Mouse (Mus musculus) cerebellum, adult 9-11 months (tissue): ENCODE measurements around the gene Actr2.
"Not testable (repeated sequence)": the region's sequence is repeated elsewhere in the genome, so short reads cannot be mapped to it uniquely, and the experiment has no call there.

ENCODE experiments used
- DNase-seq: peaks from one replicate; pipeline ENCODE4 v3.0.0; 2022

Actr2 gene

GRCm38 (mm10) chr11:20112741-20113480 is at the start of gene Actr2:
Actr2 (minus strand) TSS chr11:20112913.
- peak; percentile 96 for DNase-seq

DNA sequence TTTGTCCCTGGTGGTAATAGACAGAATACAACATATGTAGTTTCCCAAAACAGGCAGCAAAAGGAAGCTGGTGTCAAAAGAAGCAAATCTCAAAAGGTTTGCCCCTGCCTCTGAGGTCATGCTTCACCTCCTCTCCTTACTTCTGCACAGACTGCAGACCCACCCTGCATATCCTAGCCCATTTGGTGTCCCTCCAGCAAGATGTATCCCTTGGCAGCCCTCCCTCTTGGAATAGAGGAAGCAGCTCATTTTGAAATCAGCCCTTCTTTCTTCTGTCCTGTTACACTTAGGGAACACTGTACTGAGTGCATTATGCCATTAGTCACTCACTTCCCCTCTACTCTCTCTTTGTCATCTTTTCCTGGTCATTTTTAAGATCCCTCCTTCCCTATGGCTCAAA is 46.2 kb upstream of the Actr2 start:
- DNase-seq = no peak

DNA sequence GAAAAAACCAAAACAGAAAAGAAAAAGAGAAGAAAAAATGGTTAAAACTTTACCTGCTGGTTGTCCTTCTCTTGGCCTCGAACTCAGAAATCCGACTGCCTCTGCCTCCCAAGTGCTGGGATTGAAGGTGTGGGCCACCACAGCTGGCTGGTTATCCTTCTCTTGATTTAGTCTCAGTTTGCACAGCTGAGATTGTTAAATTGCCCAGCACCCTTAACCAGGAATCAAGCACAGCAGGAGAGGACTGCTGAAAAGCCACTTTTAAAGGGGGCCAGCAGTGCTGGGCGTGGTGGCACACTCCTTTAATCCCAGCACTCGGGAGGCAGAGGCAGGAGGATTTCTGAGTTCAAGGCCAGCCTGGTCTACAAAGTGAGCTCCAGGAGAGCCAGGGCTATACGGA is 40.8 kb upstream of the Actr2 start:
- DNase-seq = not testable (repeated sequence)

DNA sequence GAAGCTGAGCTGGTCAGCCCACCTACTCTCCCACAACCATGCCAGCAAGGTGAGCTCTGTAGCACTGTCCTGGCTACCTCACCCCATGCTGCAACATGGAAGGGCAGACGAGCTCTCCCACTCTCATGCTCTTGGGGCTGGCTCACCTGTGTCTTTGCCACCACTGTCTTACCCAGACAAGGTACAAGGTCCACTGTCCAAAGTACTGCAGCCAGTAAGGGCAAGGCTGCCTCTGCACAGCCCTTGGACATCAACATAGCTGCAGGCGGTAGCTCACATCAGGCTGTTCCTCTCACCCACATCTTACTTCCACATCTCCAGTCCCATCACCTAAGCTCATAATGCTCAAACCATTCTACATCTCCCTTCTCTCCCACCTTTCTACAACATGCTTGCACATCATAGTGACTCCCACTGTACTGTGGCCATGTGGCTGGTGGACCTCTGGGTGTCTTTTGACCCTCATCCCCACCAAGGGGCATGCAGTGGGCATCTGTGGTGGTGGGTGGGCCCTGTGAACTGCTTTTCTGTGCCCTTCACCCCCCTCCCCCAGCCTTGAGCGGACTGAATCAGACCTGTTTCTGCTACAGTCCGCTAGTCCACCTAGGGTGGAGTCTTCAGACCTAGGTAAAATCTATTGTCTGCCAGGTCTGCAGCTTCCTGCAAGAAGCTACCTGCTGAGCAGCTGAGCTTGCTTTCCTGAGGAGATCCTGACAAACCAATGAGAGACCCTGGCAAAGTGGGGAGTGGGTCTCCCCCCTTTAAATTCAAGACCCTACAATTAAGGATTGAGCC is 39.6 kb upstream of the Actr2 start:
- DNase-seq = no peak

- no peak for DNase-seq
Observed at GRCm38 (mm10) chr11:20151290-20151689, 38.6 kb upstream of the Actr2 start.

- DNase-seq = no peak
Observed at GRCm38 (mm10) chr11:20149936-20150335, 37.2 kb upstream of the Actr2 start.

GRCm38 (mm10) chr11:20145383-20145782 is 32.7 kb upstream of the Actr2 start:
- DNase-seq = no peak

- DNase-seq = no peak
Observed at GRCm38 (mm10) chr11:20144536-20145263, 32.0 kb upstream of the Actr2 start.

DNA sequence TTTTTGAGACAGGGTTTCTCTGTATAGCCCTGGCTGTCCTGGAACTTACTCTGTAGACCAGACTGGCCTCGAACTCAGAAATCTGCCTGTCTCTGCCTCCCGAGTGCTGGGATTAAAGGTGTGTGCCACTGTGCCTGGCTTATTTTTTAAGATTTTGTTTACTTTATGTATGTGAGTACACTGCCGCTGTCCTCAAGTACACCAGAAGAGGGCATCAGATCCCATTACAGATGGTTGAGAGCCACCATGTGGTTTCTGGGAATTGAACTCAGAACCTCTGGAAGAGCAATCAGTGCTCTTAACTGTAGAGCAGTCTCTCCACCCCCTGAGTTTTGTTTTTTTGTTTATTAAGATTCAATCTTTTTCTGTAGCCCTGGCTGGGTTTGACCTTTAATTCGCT is 31.0 kb upstream of the Actr2 start:
- DNase-seq = not testable (repeated sequence)

DNA sequence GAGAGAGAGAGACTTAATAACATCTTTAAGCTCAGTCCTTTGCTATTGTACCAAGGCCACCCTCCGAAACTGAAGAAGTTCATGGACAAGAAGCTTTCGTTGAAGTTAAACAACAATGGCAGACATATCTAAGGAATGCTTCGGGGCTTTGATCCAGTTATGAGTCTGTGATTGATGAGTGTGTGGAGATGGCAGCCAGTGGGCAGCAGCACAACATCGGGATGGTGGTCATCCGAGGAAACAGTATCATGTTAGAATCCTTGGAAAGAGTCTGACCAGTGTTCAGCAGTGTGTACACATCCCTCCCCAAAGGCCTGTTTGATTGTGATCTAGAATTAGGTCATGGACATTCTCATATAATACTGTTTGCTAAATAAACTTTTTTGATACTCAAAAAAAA is 29.8 kb upstream of the Actr2 start:
- no peak for DNase-seq

GRCm38 (mm10) chr11:20140286-20140685 is 27.6 kb upstream of the Actr2 start:
- DNase-seq = no peak

DNA sequence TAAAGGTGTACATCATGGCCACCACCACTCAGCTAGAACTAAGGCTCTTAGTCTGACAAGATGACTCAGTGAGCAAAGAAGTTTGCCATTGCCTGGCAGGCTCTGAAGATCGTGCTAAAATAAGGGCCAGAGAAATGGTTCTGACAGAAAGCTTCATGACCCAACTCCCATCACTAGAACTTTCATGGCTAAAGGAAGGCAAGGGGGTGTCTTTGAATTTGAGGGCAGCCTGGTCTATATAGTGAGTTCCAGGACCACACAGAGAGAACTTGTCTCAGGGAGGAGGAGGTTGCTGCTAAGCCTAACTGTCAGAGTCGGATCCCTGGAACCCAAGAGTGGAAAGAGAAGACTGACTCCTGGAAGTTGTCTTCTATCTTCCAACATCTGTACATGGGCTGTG is 27.0 kb upstream of the Actr2 start:
- DNase-seq = no peak

- no peak for DNase-seq
Observed at GRCm38 (mm10) chr11:20138498-20139208, 25.9 kb upstream of the Actr2 start.

DNA sequence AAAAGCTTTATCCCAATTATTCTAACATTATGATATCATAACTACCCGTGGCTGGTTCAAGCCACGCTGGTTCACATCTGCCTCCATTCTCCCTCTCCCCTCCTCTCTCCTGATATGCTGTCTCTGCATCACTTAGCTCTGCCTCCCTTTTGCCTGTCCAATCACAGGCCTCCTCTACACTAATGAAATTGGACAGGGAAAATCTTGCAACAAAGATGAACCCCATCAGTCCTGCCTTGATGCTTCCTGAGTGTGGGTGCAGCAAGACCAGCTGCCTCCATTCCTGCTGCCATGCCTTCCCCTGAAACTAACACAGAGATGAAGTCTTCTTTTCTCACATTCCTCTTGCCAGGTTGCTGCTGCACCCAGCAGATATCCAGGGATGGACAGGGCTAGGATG is 25.2 kb upstream of the Actr2 start:
- DNase-seq = no peak

DNA sequence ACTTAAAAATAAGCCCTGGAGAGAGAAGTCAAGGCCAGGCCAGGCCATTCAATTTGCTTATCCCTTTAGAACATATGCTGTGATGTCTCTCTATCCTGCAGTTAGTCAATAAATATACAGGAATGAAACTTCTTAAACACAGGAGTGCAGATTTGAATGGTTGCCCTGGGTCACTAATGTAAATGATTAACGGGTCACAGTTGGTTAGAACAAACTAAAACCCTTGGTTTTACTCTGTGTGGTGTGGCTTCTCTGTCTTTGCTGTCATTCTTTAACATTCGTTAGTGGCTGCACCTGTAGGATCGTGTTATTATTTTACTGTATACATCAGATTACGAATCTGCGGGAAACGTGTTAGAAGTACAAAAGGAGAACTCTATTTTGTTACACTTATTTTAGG is 23.6 kb upstream of the Actr2 start:
- DNase-seq = no peak

GRCm38 (mm10) chr11:20134869-20135268 is 22.2 kb upstream of the Actr2 start:
- DNase-seq = not testable (repeated sequence)

GRCm38 (mm10) chr11:20133721-20134120 is 21.0 kb upstream of the Actr2 start:
- DNase-seq = no peak

DNA sequence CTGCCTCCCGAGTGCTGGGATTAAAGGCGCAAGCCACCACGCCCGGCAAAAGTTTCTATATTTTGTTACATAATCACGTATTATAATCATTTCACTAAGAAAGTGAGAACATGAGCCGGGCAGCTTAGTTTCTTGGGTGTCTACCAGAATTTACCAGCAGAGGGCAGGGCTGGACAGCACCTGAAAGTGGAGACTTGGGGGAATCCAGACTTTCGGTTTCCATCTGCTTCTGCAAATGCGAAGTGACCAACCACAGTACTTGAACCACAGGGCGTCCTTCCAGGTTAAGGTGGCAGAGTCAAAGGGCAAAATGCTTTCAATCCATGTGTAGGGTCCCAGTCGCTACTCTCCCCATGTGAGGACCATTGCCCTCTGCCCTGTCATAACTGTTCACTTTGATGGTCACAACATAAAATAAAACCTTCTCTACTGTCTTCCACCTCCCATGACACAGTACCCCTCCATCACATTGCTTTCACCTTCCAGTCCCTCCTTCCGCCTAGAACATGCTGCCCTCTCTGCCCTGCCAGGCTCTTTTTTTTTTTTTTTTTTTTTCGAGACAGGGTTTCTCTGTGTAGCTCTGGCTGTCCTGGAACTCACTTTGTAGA is 20.3 kb upstream of the Actr2 start:
- peak; percentile 63 for DNase-seq

GRCm38 (mm10) chr11:20126673-20127516 is 14.2 kb upstream of the Actr2 start:
- no peak for DNase-seq

- no peak for DNase-seq
Observed at GRCm38 (mm10) chr11:20125423-20125822, 12.7 kb upstream of the Actr2 start.

GRCm38 (mm10) chr11:20116701-20117100 is 4.0 kb upstream of the Actr2 start:
- DNase-seq = no peak
